Mouse (Mus musculus) brown adipose tissue, adult 24 weeks (tissue): Measurements from ENCODE around the gene Shisa7. TPM values are rescaled to one million over a fixed set of nuclear protein-coding genes. Genes with fewer than 3 reads are reported as not detected.
"Not testable (repeated sequence)": the region's sequence is repeated elsewhere in the genome, so short reads cannot be mapped to it uniquely, and the experiment has no call there.

Source experiments
- H3K27ac ChIP-seq: fragments of 200-500 bp; replicated peaks from 2 replicates; pipeline ENCODE4 v1.5.1; 2012; ENCODE audit warnings: low read depth, mild to moderate bottlenecking, low read length
- H3K4me1 ChIP-seq: fragments of 200-500 bp; 2 replicates; pipeline ENCODE4 v1.6.1; 2012; ENCODE audit warnings: low read length, mixed read lengths; ENCODE audit not compliant: control insufficient read depth, insufficient read depth, insufficient read length
- H3K4me3 ChIP-seq: fragments of 200-500 bp; 2 replicates; pipeline ENCODE4 v1.5.1; 2012; ENCODE audit warnings: low read depth, mild to moderate bottlenecking, low read length, moderate library complexity; ENCODE audit not compliant: insufficient read depth
- polyA plus RNA-seq: library from polyadenylated mRNA; stranded (reverse); fragments of >200 nt; gene quantifications from 2 replicates; pipeline ENCODE4 v1.2.4, GENCODE M21; 2012; ENCODE audit not compliant: missing spikeins, insufficient read depth, insufficient read length

The Shisa7 gene
- polyA plus RNA-seq, 1 experiment, result 0.40 TPM

GRCm38 (mm10) chr7:4793248-4793647 is 51.2 kb downstream of the Shisa7 start:
- peak overlapping the region; percentile 86 for H3K27ac ChIP-seq
- H3K4me1 ChIP-seq, result not testable (repeated sequence)
- peak overlapping the region; percentile 75 for H3K4me3 ChIP-seq

DNA sequence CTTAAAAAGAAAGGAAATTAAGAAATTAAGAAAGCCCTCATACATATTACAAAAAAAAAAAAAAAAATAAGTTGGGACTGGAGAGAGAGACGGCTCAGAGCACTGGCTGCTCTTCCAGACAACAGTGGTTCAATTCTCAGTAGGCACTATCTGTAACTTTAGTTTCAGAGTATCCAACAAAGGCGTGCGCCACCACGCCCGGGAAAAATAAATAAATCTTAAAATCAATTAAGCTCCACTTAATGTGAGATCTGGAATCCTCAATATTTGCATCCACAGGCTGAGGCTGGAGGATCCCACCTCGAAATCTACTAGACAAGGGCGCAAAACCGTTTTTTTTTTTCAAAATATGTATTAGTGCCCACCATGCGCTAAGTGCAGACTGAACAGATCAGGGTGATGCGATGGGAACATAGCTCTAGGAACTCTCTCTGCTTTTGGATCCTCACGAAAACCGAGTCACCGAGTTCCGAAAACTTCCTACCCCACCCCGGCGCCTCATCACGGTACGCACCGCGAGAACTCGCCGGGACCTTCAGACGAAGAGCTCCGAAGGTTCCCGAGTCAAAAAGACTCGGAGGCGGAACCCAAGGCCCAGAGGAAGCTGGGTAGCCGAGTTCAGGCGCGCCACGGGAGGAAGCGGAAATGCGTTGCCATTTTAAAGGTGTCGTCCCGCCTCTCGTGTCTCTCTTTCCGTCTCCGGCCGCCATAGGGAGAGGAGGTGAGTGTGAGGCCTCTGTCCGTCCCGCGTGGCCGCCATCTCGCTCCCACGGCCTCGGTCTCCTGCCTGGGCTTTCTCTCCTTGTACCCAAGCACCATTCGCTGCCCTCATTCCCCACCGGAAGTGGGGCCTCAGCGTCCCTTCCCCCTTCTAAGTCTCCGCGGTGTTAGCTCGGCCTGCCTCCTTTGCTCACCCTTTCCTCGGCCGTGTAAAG is 52.0 kb downstream of the Shisa7 start, which contains the start of gene Rpl28:
Gene Rpl28, plus strand, starts transcription at position 597 of the 935 bp plus-strand sequence.
- H3K4me3 ChIP-seq, result peak within 1 kb of the TSS; percentile 75
- H3K4me1 ChIP-seq, result no peaks in the 10 kb centered on the region
- peak within 1 kb of the TSS; percentile 89 for H3K27ac ChIP-seq

DNA sequence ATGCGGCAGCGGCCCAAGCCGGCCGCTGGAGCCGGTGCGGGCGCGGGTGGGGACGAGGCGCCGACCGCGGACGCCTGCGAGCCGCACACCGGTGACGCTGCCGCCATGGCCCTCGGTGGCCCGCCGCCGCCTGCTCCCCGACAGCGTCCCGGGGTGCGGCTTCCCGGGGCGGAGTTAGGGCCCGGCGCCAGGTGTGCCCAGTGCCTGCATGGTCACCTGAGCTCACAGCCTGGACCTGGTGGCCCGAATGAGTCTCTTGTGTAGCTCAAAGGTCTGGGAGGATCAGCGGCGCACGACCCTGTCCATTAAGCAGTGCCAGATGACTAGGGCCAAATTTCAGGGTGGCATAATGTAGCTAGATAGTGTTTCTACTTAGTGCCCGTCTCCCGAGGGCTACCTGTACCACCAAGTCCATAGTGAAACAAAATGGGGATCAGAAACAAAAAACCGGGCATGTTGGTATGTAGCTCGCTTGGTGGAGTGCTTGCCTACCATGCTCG is 55.0 kb downstream of the Shisa7 start, which contains the start of gene Tmem238:
Gene Tmem238, minus strand, starts transcription at position 221 of the 500 bp plus-strand sequence.
- H3K27ac ChIP-seq, result no peak within 1 kb of the TSS
- no peaks in the 10 kb centered on the region for H3K4me1 ChIP-seq
- peak within 1 kb of the TSS; percentile 82 for H3K4me3 ChIP-seq

DNA sequence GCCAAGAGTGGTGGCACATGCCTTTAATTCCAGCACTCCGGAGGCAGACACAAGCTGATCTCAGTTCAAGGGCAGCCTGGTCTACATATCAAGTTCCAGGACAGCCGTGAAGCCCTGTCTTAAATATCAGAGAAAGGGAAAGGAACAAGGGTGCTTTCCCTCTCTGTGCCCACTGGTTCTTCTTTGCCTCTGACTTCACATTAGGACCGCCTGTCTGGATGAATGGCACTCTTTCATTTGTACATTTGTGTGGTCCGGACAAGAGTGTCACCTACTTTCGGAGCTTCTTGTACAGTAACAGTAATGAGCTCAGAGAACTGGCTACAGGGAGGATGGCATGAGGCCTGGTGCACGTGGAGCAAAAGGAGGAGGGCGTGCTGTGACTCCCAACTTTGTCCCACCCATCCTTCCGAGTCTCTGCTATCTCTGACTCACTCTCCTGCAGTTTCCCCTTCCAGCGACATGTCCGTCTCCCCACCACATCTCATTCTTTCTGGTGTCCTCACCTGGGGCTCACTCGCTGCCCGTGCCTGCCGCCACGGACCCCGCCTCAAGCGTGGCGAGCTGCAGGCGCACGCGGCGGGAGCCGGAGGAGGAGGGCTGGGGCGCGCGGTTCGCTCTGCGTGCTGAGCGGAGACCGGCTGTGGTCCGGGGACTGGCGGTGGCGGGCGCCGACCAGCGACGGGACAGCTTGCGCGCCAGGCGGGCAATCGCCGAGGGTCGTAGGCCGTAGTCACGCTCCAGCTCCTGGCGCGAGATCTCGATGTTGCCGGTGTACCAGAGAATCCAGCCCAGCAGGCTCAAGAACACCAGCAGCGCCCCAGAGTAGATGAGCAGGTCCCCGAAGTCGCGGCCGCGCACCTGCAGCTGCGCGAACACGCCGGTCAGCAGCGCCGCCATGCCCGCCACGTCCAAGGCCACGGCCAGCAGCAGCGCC is 55.7 kb downstream of the Shisa7 start:
- no peak overlapping the region for H3K27ac ChIP-seq

DNA sequence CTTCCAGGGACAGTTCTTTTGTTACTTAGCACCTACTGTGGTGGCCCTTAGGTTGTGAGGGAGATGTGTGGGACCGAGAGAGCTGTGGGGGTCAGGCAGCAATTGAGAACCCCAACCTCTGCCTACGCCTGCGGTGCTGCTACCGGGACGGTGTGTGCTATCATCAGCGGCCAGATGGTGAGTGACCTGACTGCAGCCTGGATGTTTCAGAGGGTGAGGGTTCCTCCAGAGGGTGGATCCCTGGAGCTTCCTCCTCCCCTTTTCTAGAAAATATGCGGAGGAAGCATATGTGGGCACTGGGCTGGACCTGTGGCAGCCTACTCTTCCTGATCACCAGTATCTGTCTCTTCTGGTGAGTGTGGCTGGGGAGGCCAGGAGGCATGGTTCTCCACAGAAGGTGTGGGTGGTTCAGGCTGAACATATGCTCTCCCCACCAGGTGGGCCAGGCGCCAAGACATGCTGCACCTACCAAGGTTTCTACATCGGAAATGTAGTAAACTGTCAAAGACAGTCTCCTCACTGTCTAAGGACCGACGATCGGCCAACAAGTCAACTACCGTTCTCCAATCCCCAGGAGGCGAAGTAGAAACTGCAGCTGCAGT is 60.7 kb downstream of the Shisa7 start:
- Histone ChIP-seq H3K4me1 (no peaks in the 10 kb centered on the region), H3K4me3 (no peak overlapping the region), H3K27ac (no peak overlapping the region)

More for the DNA sequence above, 55.7 kb downstream of the Shisa7 start:
- peak overlapping the region; percentile 82 for H3K4me3 ChIP-seq
- H3K4me1 ChIP-seq, result no peaks in the 10 kb centered on the region

- H3K27ac ChIP-seq, result no peak within 1 kb of the TSS
- no peaks in the 10 kb centered on the region for H3K4me1 ChIP-seq
- H3K4me3 ChIP-seq, result no peak within 1 kb of the TSS
Measured at GRCm38 (mm10) chr7:4782759-4783158, 61.7 kb downstream of the Shisa7 start, which contains the start of the genes Il11 and Tmem190. Gene Il11 (minus strand): TSS chr7:4782859. Gene Tmem190 (plus strand): TSS chr7:4782937.

GRCm38 (mm10) chr7:4782130-4782529 is 62.4 kb downstream of the Shisa7 start:
- H3K4me3 ChIP-seq, result no peak overlapping the region
- H3K27ac ChIP-seq, result no peak overlapping the region
- no peaks in the 10 kb centered on the region for H3K4me1 ChIP-seq

DNA sequence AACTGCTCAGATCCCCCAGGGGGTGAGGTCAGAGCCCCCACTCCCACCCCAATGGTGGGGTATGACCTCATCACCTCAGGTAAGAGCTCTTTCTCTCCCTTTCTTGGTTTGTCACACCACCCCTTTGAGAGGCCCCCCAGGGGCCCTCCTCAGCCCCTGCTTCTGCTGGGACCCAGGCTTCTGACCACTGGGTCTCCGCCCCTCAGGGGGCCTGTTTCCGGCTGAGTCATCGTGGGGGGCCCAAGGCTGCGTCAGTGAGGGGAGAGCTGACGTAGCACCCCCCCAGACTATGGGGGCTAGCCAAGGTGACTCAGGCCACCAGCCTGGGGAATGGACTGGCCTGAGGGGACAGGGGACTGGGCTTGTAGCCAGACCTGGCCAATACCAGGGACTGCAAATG is 64.6 kb downstream of the Shisa7 start:
- Histone ChIP-seq H3K4me3 (no peak overlapping the region), H3K4me1 (no peaks in the 10 kb centered on the region), H3K27ac (no peak overlapping the region)

DNA sequence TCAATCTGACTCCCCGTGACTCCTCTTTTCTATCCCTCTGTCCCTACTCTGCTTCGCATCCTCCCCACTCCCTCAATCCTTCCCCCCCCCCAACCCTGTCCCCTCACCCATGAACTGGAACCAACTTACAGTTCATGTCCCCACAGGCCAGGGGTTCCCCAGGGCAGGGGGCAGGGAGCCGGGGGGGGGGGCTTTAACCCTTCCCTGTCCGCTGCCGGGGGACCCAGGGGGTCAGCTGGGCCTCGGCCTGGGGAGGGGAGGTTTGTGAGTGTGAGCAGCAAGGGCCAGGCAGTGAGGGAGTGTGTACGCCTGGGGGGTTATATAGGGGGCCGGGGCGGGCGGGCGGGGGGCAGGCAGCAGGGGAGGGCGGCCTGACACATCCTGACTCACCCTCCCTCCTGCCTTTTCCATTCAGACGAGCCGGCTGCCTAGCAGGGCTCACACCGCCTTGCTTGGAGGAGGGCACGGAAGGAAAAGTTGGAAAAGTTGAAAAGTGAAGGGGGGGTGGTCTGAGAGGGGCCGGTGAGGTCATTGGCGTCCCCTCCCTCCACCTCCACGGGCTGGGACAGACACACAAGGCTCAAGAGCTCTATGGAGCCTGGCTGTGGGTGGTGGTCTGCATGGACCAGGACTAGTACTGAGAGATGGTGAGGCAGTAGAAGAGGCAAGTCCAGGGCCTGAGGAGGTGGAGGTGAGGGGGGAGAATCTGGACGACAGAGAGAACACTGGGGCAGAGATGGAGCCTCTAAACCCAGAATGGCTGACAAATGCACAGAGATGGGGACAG is 66.5 kb downstream of the Shisa7 start:
- no peaks in the 10 kb centered on the region for H3K4me1 ChIP-seq
- no peak overlapping the region for H3K4me3 ChIP-seq

DNA sequence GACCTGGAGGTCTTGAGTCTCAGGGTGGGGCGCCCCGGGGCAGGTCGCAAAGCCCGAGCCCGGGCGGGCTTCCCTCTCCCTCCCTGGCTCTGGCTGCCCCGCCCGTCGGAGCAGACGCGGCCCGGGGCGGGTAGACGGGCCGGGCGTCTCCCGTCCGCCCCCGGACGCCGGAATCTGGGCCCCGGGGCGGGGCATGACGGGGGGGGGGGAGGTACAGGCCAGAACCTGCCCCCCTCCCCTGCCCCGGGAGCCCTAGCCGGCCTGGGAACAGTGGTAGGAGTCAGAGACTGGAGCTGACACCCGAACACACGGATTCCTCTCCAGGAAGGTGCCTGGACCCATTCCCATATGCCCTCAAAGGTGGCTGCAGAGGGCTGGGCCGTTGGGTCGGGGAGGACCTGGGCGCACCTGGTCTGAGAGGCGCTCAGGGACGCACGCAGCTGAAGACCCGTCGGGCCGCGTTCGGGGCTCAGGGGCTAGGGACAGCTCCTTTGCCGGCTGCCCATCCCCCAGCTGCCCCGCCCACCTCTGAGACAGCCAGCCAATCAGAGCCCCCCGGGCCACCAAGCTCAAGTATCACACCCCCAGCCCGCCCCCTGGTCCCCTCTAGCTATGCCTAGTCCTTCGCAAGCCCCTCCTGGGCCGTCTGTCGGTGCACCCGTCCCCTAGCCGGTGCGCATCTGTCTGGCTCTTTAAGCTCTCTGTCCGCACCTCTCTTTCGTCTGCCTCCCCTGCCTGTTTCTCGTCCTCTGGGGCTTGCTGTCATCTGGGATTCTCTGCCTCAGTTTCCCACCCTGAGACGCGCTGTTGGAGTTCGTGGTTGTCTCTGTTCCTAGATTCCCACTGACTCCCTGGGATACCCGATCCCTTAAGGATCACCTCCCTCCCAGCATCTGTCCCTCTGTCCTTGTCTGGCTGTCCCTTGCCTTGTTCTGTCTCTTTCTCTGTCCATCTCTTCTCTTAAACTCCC is 67.3 kb downstream of the Shisa7 start:
- no peak overlapping the region for H3K27ac ChIP-seq
- peak overlapping the region; percentile 66 for H3K4me3 ChIP-seq
- no peaks in the 10 kb centered on the region for H3K4me1 ChIP-seq

More for the DNA sequence above, 66.5 kb downstream of the Shisa7 start:
- no peak overlapping the region for H3K27ac ChIP-seq

- no peak overlapping the region for H3K4me3 ChIP-seq
- no peaks in the 10 kb centered on the region for H3K4me1 ChIP-seq
Measured at GRCm38 (mm10) chr7:4776131-4776530, 68.4 kb downstream of the Shisa7 start.

More at GRCm38 (mm10) chr7:4776131-4776530, 68.4 kb downstream of the Shisa7 start:
- H3K27ac ChIP-seq, result no peak overlapping the region
